Mouse (Mus musculus) liver, postnatal 0 days (tissue): ENCODE data around the gene Neb.

Source experiments
- CTCF ChIP-seq: sonication (generic); IDR thresholded peaks from 2 replicates; pipeline ENCODE4 v1.5.1; 2016; ENCODE audit warnings: antibody characterized with exemption, low read depth
- EP300 ChIP-seq: IDR thresholded peaks from 2 replicates; pipeline ENCODE4 v1.6.1; 2016; ENCODE audit warnings: antibody characterized with exemption, low read depth, mild to moderate bottlenecking

DNA sequence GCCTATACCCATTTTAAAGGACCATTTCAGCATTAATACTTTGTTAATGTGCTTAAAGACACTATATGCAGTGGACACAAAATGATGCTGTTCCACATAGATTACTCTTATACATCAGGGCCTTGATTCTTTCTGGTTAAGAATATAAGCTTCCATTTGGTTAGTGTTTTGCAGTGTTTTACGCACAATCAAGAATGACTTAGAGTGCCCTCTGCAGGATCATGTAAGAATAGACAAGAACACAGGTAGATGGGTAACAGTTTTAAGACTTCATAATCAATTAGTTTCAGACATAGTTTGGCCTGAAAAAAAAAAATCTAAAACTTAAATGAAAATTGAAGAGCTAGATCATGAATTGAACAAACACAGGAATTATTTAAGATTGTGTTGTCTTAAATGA, 28.2 kb upstream of the Neb start:
- peak; percentile 57 for TF ChIP-seq CTCF
- TF ChIP-seq EP300, result no peak
